Mouse (Mus musculus): ENCODE measurements around the gene Baiap2l1.

- TF ChIP-seq POLR2A (IDR thresholded peaks at IDR 0.05; ENCODE audit: control insufficient read depth, extremely low read depth, insufficient read depth, low read length, poor library complexity) (no peak), CTCF (IDR thresholded peaks at IDR 0.05; ENCODE audit: borderline replicate concordance, control insufficient read depth, extremely low read depth, insufficient read depth, low read length, poor library complexity) (no peak)
Observed at GRCm38 (mm10) chr5:144357551-144357880, 396 bp downstream of the Baiap2l1 start.

Data from thymus, adult 2 months (tissue).